Mouse (Mus musculus) monocyte, adult 2 months (primary cell): ENCODE data around the gene Rps27l.
A peak's percentile ranks its signal among the peaks of the same experiment; 100 is the strongest.

ENCODE experiments used
- DNase-seq, 2 experiments: peaks; one replicate each; pipeline ENCODE4 v3.0.0; 2022; ENCODE audit warnings: low spot score in 2 of 2, low read depth in 1 of 2

The Rps27l gene

GRCm38 (mm10) chr9:66919981-66920380, 25.9 kb upstream of the Rps27l start:
- DNase-seq = no peak

GRCm38 (mm10) chr9:66920488-66921279, 25.2 kb upstream of the Rps27l start:
- DNase-seq = no peak

- no peak for DNase-seq
These were observed 23.8 kb upstream of the Rps27l start for GRCm38 (mm10) chr9:66922076-66922475.

- no peak for DNase-seq
These were observed 20.0 kb upstream of the Rps27l start for GRCm38 (mm10) chr9:66925853-66926252.

GRCm38 (mm10) chr9:66927696-66928402, 18.0 kb upstream of the Rps27l start:
- DNase-seq = no peak

GRCm38 (mm10) chr9:66930351-66930750, 15.5 kb upstream of the Rps27l start:
- no peak for DNase-seq

- no peak for DNase-seq
These were observed 11.7 kb upstream of the Rps27l start for GRCm38 (mm10) chr9:66933869-66934808.

GRCm38 (mm10) chr9:66937507-66937906, 8.4 kb upstream of the Rps27l start:
- DNase-seq = no peak

GRCm38 (mm10) chr9:66938836-66939235, 7.0 kb upstream of the Rps27l start:
- DNase-seq = no peak

- DNase-seq = no peak
These were observed 725 bp upstream of the Rps27l start for GRCm38 (mm10) chr9:66945161-66945560.

- DNase-seq = no peak
These were observed 2.6 kb downstream of the Rps27l start for GRCm38 (mm10) chr9:66948536-66948935.

- DNase-seq = no peak
These were observed 6.4 kb downstream of the Rps27l start for GRCm38 (mm10) chr9:66952321-66952720.

GRCm38 (mm10) chr9:66952886-66953285, 7.0 kb downstream of the Rps27l start:
- DNase-seq = no peak

- DNase-seq = no peak
These were observed 11.6 kb downstream of the Rps27l start for GRCm38 (mm10) chr9:66957451-66957850.

GRCm38 (mm10) chr9:66961478-66961877, 15.6 kb downstream of the Rps27l start:
- DNase-seq = no peak

GRCm38 (mm10) chr9:66967492-66967891, 21.6 kb downstream of the Rps27l start:
- no peak for DNase-seq

- DNase-seq = no peak
These were observed 25.2 kb downstream of the Rps27l start for GRCm38 (mm10) chr9:66971116-66971515.

- DNase-seq = peak; percentile 75 to 83
These were observed 28.9 kb downstream of the Rps27l start for GRCm38 (mm10) chr9:66974721-66975225.

GRCm38 (mm10) chr9:66975239-66975645, 29.4 kb downstream of the Rps27l start, which contains the start of gene Lactb:
Gene Lactb (minus strand): TSS chr9:66975484.
- peak; percentile 79 to 87 for DNase-seq

- no peak for DNase-seq
These were observed 31.2 kb downstream of the Rps27l start for GRCm38 (mm10) chr9:66977121-66977520.

- DNase-seq = no peak
These were observed 32.1 kb downstream of the Rps27l start for GRCm38 (mm10) chr9:66977982-66978381.
